Mouse (Mus musculus): ENCODE measurements around the gene Agtpbp1. TPM values are rescaled to one million over a fixed set of nuclear protein-coding genes. Genes with fewer than 3 reads are reported as not detected.

The Agtpbp1 gene
- polyA plus RNA-seq, 1 experiment from 2014 or later: 18.6 TPM

DNA sequence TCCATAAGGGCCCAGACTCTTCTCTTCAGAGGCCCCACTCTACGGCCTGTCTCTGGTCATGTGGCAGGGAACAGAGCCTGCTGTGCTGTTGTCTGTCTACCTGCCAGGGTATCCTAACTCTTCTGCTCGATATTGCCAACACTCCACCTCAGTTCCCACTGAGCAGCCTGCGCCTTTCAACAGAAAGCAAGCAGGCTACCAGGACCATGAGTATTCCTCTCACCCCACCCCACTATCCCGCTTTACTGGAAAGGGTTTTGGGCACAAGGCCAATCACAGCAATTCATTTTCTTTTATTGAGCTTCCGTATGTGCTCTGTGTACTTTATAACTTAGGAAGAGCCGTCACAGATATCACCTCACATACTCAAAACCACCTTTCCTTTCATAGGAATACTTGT is 131.4 kb downstream of the Agtpbp1 start:
- no peak overlapping the region for H3K27ac ChIP-seq (ENCODE audit: low read depth, low read length)
- H3K9me3 ChIP-seq (ENCODE audit: control insufficient read depth, low read length): no peaks in the 10 kb centered on the region
- H3K4me3 ChIP-seq (ENCODE audit: low read length): no peak overlapping the region
- 65% methylated on average over 6 of the region's 6 CpGs for WGBS
- ATAC-seq (ENCODE audit: low FRiP score, low TSS enrichment): 0 out of 2 replicates have a peak, but pooled peaks have one; percentile 20
- H3K9ac ChIP-seq (ENCODE audit: low read depth, low read length): no peak overlapping the region
- peaks cover 8% of the 10 kb centered on the region; the same call in 1 of the 2 replicates for H3K4me1 ChIP-seq (ENCODE audit: control insufficient read depth, insufficient read depth, low read length)
- no peak overlapping the region for H3K4me2 ChIP-seq (replicated peaks; ENCODE audit: low read depth, low read length)
- H3K27me3 ChIP-seq (ENCODE audit: control insufficient read depth, insufficient read depth, low read length): no peaks in the 10 kb centered on the region
- no peaks in the 10 kb centered on the region for H3K36me3 ChIP-seq (ENCODE audit: control insufficient read depth, insufficient read depth, low read length)

- Histone ChIP-seq H3K9me3 (ENCODE audit: control insufficient read depth, low read length) (no peaks in the 10 kb centered on the region), H3K4me2 (replicated peaks; ENCODE audit: low read depth, low read length) (no peak overlapping the region), H3K27me3 (ENCODE audit: control insufficient read depth, insufficient read depth, low read length) (no peaks in the 10 kb centered on the region), H3K27ac (ENCODE audit: low read depth, low read length) (no peak overlapping the region), H3K9ac (ENCODE audit: low read depth, low read length) (no peak overlapping the region), H3K36me3 (ENCODE audit: control insufficient read depth, insufficient read depth, low read length) (no peaks in the 10 kb centered on the region), H3K4me3 (ENCODE audit: low read length) (no peak overlapping the region), H3K4me1 (ENCODE audit: control insufficient read depth, insufficient read depth, low read length) (peaks cover 8% of the 10 kb centered on the region; the same call in 1 of the 2 replicates)
- ATAC-seq (ENCODE audit: low FRiP score, low TSS enrichment): peak; percentile 57; the same call in 1 of the 2 replicates
- WGBS: 37% methylated on average over 2 of the region's 2 CpGs
These were observed 132.0 kb downstream of the Agtpbp1 start for GRCm38 (mm10) chr13:59453045-59453444.

- H3K27me3 ChIP-seq (ENCODE audit: control insufficient read depth, insufficient read depth, low read length): no peaks in the 10 kb centered on the region
- H3K9ac ChIP-seq (ENCODE audit: low read depth, low read length): no peak overlapping the region
- no peak overlapping the region for H3K27ac ChIP-seq (ENCODE audit: low read depth, low read length)
- no peaks in the 10 kb centered on the region for H3K9me3 ChIP-seq (ENCODE audit: control insufficient read depth, low read length)
- no peak overlapping the region for H3K4me2 ChIP-seq (replicated peaks; ENCODE audit: low read depth, low read length)
- H3K4me1 ChIP-seq (ENCODE audit: control insufficient read depth, insufficient read depth, low read length): peaks cover 8% of the 10 kb centered on the region; the same call in 1 of the 2 replicates
- 88% methylated on average over 10 of the region's 10 CpGs for WGBS
- H3K36me3 ChIP-seq (ENCODE audit: control insufficient read depth, insufficient read depth, low read length): no peaks in the 10 kb centered on the region
- no peak for ATAC-seq (ENCODE audit: low FRiP score, low TSS enrichment)
- no peak overlapping the region for H3K4me3 ChIP-seq (ENCODE audit: low read length)
These were observed 134.2 kb downstream of the Agtpbp1 start for GRCm38 (mm10) chr13:59450840-59451239.

DNA sequence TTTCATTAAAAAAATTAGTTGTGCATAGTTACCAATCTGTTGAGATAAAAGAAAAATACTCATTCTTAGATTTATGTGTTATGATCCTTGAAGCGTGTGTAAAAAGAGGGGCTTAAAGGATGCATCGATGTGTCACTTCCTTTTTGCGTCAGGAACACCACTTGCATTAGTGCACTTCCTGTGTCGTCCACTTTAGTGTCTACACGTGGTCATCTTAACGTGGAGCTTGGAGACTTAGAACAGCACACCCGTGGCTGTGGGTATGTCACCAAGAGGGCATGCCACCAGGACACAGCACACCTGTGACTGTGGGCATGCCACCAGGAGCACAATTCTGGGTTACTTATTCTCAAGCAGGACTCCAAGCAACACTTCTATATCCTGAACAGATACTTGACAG is 137.9 kb downstream of the Agtpbp1 start:
- Histone ChIP-seq H3K36me3 (ENCODE audit: control insufficient read depth, insufficient read depth, low read length) (no peaks in the 10 kb centered on the region), H3K4me2 (replicated peaks; ENCODE audit: low read depth, low read length) (no peak overlapping the region), H3K4me1 (ENCODE audit: control insufficient read depth, insufficient read depth, low read length) (no peaks in the 10 kb centered on the region), H3K9ac (ENCODE audit: low read depth, low read length) (no peak overlapping the region), H3K27ac (ENCODE audit: low read depth, low read length) (no peak overlapping the region), H3K9me3 (ENCODE audit: control insufficient read depth, low read length) (no peaks in the 10 kb centered on the region), H3K27me3 (ENCODE audit: control insufficient read depth, insufficient read depth, low read length) (no peaks in the 10 kb centered on the region), H3K4me3 (ENCODE audit: low read length) (no peak overlapping the region)
- 80% methylated on average over 7 of the region's 7 CpGs for WGBS
- ATAC-seq (ENCODE audit: low FRiP score, low TSS enrichment): no peak

GRCm38 (mm10) chr13:59445179-59445578 is 139.8 kb downstream of the Agtpbp1 start:
- Histone ChIP-seq H3K27ac (ENCODE audit: low read depth, low read length) (no peak overlapping the region), H3K4me2 (replicated peaks; ENCODE audit: low read depth, low read length) (no peak overlapping the region), H3K4me1 (ENCODE audit: control insufficient read depth, insufficient read depth, low read length) (no peaks in the 10 kb centered on the region), H3K9ac (ENCODE audit: low read depth, low read length) (no peak overlapping the region), H3K27me3 (ENCODE audit: control insufficient read depth, insufficient read depth, low read length) (no peaks in the 10 kb centered on the region), H3K4me3 (ENCODE audit: low read length) (no peak overlapping the region), H3K36me3 (ENCODE audit: control insufficient read depth, insufficient read depth, low read length) (no peaks in the 10 kb centered on the region), H3K9me3 (ENCODE audit: control insufficient read depth, low read length) (no peaks in the 10 kb centered on the region)
- WGBS: 77% methylated on average over 5 of the region's 5 CpGs
- no peak for ATAC-seq (ENCODE audit: low FRiP score, low TSS enrichment)

GRCm38 (mm10) chr13:59444371-59444770 is 140.7 kb downstream of the Agtpbp1 start:
- Histone ChIP-seq H3K9ac (ENCODE audit: low read depth, low read length) (no peak overlapping the region), H3K4me1 (ENCODE audit: control insufficient read depth, insufficient read depth, low read length) (no peaks in the 10 kb centered on the region), H3K36me3 (ENCODE audit: control insufficient read depth, insufficient read depth, low read length) (no peaks in the 10 kb centered on the region), H3K27ac (ENCODE audit: low read depth, low read length) (no peak overlapping the region), H3K4me2 (replicated peaks; ENCODE audit: low read depth, low read length) (no peak overlapping the region), H3K9me3 (ENCODE audit: control insufficient read depth, low read length) (no peaks in the 10 kb centered on the region), H3K4me3 (ENCODE audit: low read length) (no peak overlapping the region), H3K27me3 (ENCODE audit: control insufficient read depth, insufficient read depth, low read length) (no peaks in the 10 kb centered on the region)
- no peak for ATAC-seq (ENCODE audit: low FRiP score, low TSS enrichment)
- WGBS: 82% methylated on average over 6 of the region's 6 CpGs

- ATAC-seq (ENCODE audit: low FRiP score, low TSS enrichment): no peak
- 73% methylated on average over 1 of the region's 1 CpGs for WGBS
These were observed 145.3 kb downstream of the Agtpbp1 start for GRCm38 (mm10) chr13:59439683-59440082.

GRCm38 (mm10) chr13:59434554-59434953 is 150.5 kb downstream of the Agtpbp1 start:
- H3K4me2 ChIP-seq (replicated peaks; ENCODE audit: low read depth, low read length): no peak overlapping the region
- no peak for ATAC-seq (ENCODE audit: low FRiP score, low TSS enrichment)
- H3K27ac ChIP-seq (ENCODE audit: low read depth, low read length): no peak overlapping the region
- 93% methylated on average over 1 of the region's 1 CpGs for WGBS
- no peaks in the 10 kb centered on the region for H3K36me3 ChIP-seq (ENCODE audit: control insufficient read depth, insufficient read depth, low read length)
- no peaks in the 10 kb centered on the region for H3K4me1 ChIP-seq (ENCODE audit: control insufficient read depth, insufficient read depth, low read length)
- no peak overlapping the region for H3K9ac ChIP-seq (ENCODE audit: low read depth, low read length)
- no peaks in the 10 kb centered on the region for H3K9me3 ChIP-seq (ENCODE audit: control insufficient read depth, low read length)
- no peaks in the 10 kb centered on the region for H3K27me3 ChIP-seq (ENCODE audit: control insufficient read depth, insufficient read depth, low read length)
- no peak overlapping the region for H3K4me3 ChIP-seq (ENCODE audit: low read length)

More at GRCm38 (mm10) chr13:59439683-59440082, 145.3 kb downstream of the Agtpbp1 start:
- H3K4me3 ChIP-seq (ENCODE audit: low read length): no peak overlapping the region
- H3K36me3 ChIP-seq (ENCODE audit: control insufficient read depth, insufficient read depth, low read length): no peaks in the 10 kb centered on the region
- no peak overlapping the region for H3K9ac ChIP-seq (ENCODE audit: low read depth, low read length)
- no peaks in the 10 kb centered on the region for H3K4me1 ChIP-seq (ENCODE audit: control insufficient read depth, insufficient read depth, low read length)
- H3K27ac ChIP-seq (ENCODE audit: low read depth, low read length): no peak overlapping the region
- H3K4me2 ChIP-seq (replicated peaks; ENCODE audit: low read depth, low read length): no peak overlapping the region
- H3K9me3 ChIP-seq (ENCODE audit: control insufficient read depth, low read length): no peaks in the 10 kb centered on the region
- no peaks in the 10 kb centered on the region for H3K27me3 ChIP-seq (ENCODE audit: control insufficient read depth, insufficient read depth, low read length)

DNA sequence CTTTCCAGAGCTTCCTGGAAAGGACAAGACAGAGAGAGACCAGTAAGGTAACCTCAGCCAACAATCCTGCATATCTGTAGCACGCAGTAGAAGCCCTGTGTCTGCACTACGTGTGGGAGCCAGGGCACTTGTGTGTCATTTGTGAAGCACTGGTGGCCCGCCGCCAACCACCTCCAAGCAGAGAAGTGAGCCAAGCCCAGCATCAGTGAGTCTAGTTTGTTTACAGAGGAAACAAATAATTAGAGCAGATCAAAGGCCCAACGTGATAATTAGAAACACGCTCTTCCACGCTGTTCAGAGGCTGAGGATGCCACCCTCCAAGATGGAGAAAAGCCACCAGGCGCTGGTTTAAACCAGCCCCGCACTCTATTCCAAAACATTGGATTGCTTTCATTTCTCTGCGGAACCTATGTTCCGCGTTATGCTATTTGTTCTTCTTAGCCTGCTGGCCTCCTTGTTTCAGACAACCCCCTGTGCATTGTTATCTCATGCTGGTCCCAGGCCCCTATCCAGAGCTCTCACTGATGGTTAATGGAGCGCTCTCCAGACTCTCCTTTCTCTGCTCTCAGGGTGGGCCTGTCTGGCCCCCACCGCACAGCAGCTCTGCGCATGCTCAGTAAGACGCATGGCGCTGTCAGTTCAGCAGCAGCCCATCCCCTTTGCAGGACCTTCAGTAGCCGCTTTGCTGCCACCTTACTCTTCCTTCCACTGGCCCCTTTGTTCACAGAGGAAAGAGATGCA is 153.7 kb downstream of the Agtpbp1 start:
- Histone ChIP-seq H3K4me3 (ENCODE audit: low read length) (no peak overlapping the region), H3K36me3 (ENCODE audit: control insufficient read depth, insufficient read depth, low read length) (no peaks in the 10 kb centered on the region), H3K9ac (ENCODE audit: low read depth, low read length) (no peak overlapping the region), H3K4me2 (replicated peaks; ENCODE audit: low read depth, low read length) (no peak overlapping the region; the same call in 1 of the 2 replicates), H3K27me3 (ENCODE audit: control insufficient read depth, insufficient read depth, low read length) (no peaks in the 10 kb centered on the region), H3K4me1 (ENCODE audit: control insufficient read depth, insufficient read depth, low read length) (no peaks in the 10 kb centered on the region), H3K9me3 (ENCODE audit: control insufficient read depth, low read length) (no peaks in the 10 kb centered on the region), H3K27ac (ENCODE audit: low read depth, low read length) (no peak overlapping the region)
- WGBS: 51% methylated on average over 18 of the region's 18 CpGs
- peak; percentile 69 for ATAC-seq (ENCODE audit: low FRiP score, low TSS enrichment)

All from kidney, embryonic 14.5 days (tissue).